Mouse (Mus musculus) left cerebral cortex, postnatal 25 days (tissue): Measurements from ENCODE around the gene Prkcz. TPM values are rescaled to one million over a fixed set of nuclear protein-coding genes. Genes with fewer than 3 reads are reported as not detected.

Experiments used
- DNase-seq, 2 experiments: peaks; one replicate each; pipeline ENCODE4 v3.0.0; 2022; ENCODE audit warnings: low spot score in 2 of 2, mixed read lengths in 1 of 2
- intact Hi-C: fragments of 180-260 bp; cut with DNase I; formaldehyde crosslinking; loops from one replicate; pipeline ENCODE4 v1.15.1; 2025
- total RNA-seq, 2 experiments: library from RNA; stranded (reverse); gene quantifications; 2 replicates each; pipeline ENCODE4 v1.2.3; 2021

The Prkcz gene
- 100 to 1,000 TPM; 218 to 220 TPM for total RNA-seq

- intact Hi-C loops: no loop called here
- peak; percentile 42 to 62 for DNase-seq
Measured at GRCm38 (mm10) chr4:155361303-155361791, at the start of gene Prkcz. Gene Prkcz (minus strand): TSS chr4:155361361.

- intact Hi-C loops: loop anchor here (2.0 kb wide), 1 partner anchor 40 kb away; no protein-coding TSS in a partner anchor
- peak; percentile 88 to 94 for DNase-seq
Measured at GRCm38 (mm10) chr4:155409058-155409776, 48.1 kb upstream of the Prkcz start, which contains the start of gene Cfap74. Gene Cfap74 (plus strand): TSS chr4:155409190.

- DNase-seq: no peak
- intact Hi-C loops: loop anchor here (2.0 kb wide), 1 partner anchor 40 kb away; no protein-coding TSS in a partner anchor
Measured at GRCm38 (mm10) chr4:155408695-155409057, 47.5 kb upstream of the Prkcz start.

GRCm38 (mm10) chr4:155402489-155402888, 41.3 kb upstream of the Prkcz start:
- intact Hi-C loops: no loop called here
- peak in 1 of 2 experiments; percentile 62 for DNase-seq

GRCm38 (mm10) chr4:155401121-155401520, 40.0 kb upstream of the Prkcz start:
- intact Hi-C loops: no loop called here
- DNase-seq: no peak

GRCm38 (mm10) chr4:155398222-155398540, 37.0 kb upstream of the Prkcz start:
- no peak for DNase-seq

GRCm38 (mm10) chr4:155397511-155398221, 36.5 kb upstream of the Prkcz start, which contains the start of gene Gabrd:
Gene Gabrd (minus strand): TSS chr4:155398112.
- intact Hi-C loops: loop anchor here (5.0 kb wide), 1 partner anchor 90 kb away; no protein-coding TSS in a partner anchor
- peak; percentile 64 to 65 for DNase-seq

More at GRCm38 (mm10) chr4:155398222-155398540, 37.0 kb upstream of the Prkcz start:
- intact Hi-C loops: loop anchor here (5.0 kb wide), 1 partner anchor 91 kb away; no protein-coding TSS in a partner anchor

GRCm38 (mm10) chr4:155396751-155397150, 35.6 kb upstream of the Prkcz start:
- intact Hi-C loops: loop anchor here (5.0 kb wide), 1 partner anchor 89 kb away; no protein-coding TSS in a partner anchor
- DNase-seq: no peak

- intact Hi-C loops: loop anchor here (5.0 kb wide), 1 partner anchor 88 kb away; no protein-coding TSS in a partner anchor
- peak; percentile 51 to 92 for DNase-seq
Measured at GRCm38 (mm10) chr4:155395471-155395870, 34.3 kb upstream of the Prkcz start.

- no peak for DNase-seq
- intact Hi-C loops: no loop called here
Measured at GRCm38 (mm10) chr4:155387166-155387565, 26.0 kb upstream of the Prkcz start.

- intact Hi-C loops: no loop called here
- no peak for DNase-seq
Measured at GRCm38 (mm10) chr4:155383326-155383725, 22.2 kb upstream of the Prkcz start.

- DNase-seq: peak; percentile 68 to 89
- intact Hi-C loops: no loop called here
Measured at GRCm38 (mm10) chr4:155382752-155383151, 21.6 kb upstream of the Prkcz start.

GRCm38 (mm10) chr4:155381974-155382373, 20.8 kb upstream of the Prkcz start:
- DNase-seq: peak in 1 of 2 experiments; percentile 53
- intact Hi-C loops: no loop called here

GRCm38 (mm10) chr4:155371797-155372735, 10.9 kb upstream of the Prkcz start:
- intact Hi-C loops: no loop called here
- DNase-seq: no peak

GRCm38 (mm10) chr4:155370737-155371715, 9.9 kb upstream of the Prkcz start:
- no peak for DNase-seq
- intact Hi-C loops: no loop called here

GRCm38 (mm10) chr4:155368684-155369083, 7.5 kb upstream of the Prkcz start:
- DNase-seq: peak; percentile 76 to 81
- intact Hi-C loops: loop anchor here (2.0 kb wide), 1 partner anchor 40 kb away; the partner anchor contains the start of gene Cfap74

- intact Hi-C loops: loop anchor here (2.0 kb wide), 1 partner anchor 41 kb away; the partner anchor contains the start of gene Cfap74
Measured at GRCm38 (mm10) chr4:155367739-155368138, 6.6 kb upstream of the Prkcz start.

GRCm38 (mm10) chr4:155366784-155367183, 5.6 kb upstream of the Prkcz start:
- DNase-seq: no peak
- intact Hi-C loops: no loop called here

More at GRCm38 (mm10) chr4:155367739-155368138, 6.6 kb upstream of the Prkcz start:
- no peak for DNase-seq
